Comparison of ENCODE assay signal across 11 mouse cellular contexts in the genomic region with DNA sequence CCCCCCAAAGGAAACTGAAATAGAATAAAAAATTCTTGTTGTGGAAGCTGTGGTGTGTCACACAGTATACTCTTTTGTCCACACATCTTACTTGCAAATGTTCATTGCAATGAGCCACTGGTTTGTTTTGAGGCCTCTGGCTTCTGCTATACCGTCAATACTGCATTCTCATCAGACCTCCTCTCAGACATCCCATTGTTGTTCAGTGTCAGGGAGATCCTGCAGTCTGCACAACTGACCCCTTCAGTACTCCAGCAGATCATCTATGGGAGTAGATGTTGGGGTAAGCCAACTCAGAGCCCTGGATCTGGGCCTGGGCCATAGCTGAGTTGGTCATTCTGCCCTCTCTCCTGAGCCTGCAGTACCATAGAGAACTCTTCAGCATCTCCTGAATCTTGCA.
"Had no signal": no experiment of that assay in that cellular context is flagged by ENCODE, and none has a peak within 500 bp of the region (broad histone marks: within the 10 kb centered on the region; RNA-seq: fewer than 3 reads in every experiment).

No protein-coding gene starts in this region.

- DNase-seq: kidney, adult 11 months; kidney, postnatal 10 days; kidney, postnatal 4 days; lung, adult 2 months; right cerebral cortex, postnatal 25 days; thymus, postnatal 4 days had no signal

- H3K4me1 ChIP-seq: liver, embryonic 15.5 days; midbrain, embryonic 13.5 days had no signal

- ATAC-seq: lung, postnatal 0 days; midbrain, embryonic 13.5 days had no signal

- H3K36me3 ChIP-seq: liver, embryonic 15.5 days; midbrain, embryonic 13.5 days had no signal

- H3K9ac ChIP-seq: liver, embryonic 15.5 days; midbrain, embryonic 13.5 days had no signal

- H3K4me3 ChIP-seq: left cerebral cortex, adult 2 months; liver, embryonic 15.5 days; midbrain, embryonic 13.5 days had no signal

- H3K9me3 ChIP-seq: liver, embryonic 15.5 days; midbrain, embryonic 13.5 days had no signal

- H3K27ac ChIP-seq: left cerebral cortex, adult 2 months; liver, embryonic 15.5 days; midbrain, embryonic 13.5 days had no signal

- H3K4me2 ChIP-seq: liver, embryonic 11.5 days; liver, embryonic 15.5 days; midbrain, embryonic 13.5 days had no signal
